Mouse (Mus musculus) embryo, embryonic 11 days (tissue): ENCODE data around the gene Prdm11.
A peak's percentile ranks its signal among the peaks of the same experiment; 100 is the strongest.

Source experiments
- DNase-seq: peaks from one replicate; pipeline ENCODE4 v3.0.0-alpha.2; 2015

Gene Prdm11

DNA sequence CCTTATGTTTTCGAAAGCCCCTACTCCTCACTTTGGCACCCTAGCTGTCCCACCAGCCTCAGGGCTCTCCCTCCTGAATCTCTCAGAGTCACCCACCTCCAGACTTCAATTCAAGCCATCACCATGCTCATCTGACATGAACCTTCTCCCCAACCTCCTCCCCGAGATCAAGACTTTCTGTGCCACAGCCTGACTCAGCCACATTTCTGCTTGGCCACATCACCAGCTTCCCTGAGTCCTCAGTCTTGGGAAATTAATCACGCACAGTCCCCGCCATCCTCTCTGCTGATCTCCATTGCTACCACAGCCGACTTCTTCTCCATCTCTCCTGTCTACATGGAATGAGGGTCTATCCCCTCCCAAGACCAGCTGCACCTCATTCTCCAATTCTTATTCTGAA is 34.5 kb downstream of the Prdm11 start:
- DNase-seq, result no peak

DNA sequence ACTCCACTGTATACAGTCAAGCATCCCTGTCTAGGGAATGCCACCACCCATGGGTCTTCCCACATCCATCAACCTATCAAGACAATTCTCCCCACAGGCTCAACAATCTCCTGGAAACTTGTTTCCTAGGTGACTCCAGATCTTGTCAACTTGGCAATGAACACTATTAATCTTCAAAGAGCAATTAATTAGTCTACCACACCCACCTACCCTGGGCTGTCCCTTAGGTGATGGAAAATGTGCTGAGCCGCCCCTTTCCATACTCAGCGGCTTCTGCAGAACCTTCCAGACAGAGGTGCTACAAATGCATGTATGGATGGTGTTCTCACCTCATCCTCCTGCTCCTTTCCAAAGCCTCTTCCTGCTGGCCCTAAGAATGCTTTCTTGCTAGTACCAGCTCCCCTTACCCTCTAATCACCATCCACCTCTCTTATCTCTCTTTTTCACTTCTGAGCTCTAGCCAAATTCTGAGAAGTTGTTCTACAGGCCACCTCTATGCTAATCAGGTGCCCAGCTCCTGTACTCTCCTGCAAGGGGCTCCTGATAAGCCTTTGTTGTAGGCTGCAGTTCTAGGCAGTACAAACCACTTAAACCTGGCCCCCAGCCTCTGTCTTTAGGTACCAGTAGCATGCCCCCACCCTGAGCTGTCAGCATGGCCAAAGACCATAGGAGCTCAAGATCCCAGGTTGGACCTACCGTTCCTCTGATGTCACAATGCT is 37.8 kb downstream of the Prdm11 start:
- DNase-seq, result no peak

DNA sequence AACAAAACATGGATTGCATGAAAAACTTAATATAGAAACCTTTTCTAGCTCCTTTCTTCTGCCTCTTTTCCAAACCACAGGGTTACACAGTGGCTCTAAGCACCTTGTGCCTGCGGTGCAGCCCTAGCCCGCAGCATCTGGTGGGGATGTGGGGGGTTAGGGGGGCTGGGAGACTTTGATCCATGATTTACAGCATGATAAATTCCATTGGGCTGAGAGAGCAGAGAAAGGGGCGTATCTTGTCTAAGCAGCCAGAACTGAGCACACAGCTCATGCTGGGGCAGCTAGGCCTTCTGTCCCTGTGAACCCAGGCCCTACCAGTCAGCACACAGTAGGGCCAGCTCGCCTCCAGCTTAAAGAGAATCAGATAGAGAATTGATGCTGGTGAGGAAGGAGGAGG is 40.9 kb downstream of the Prdm11 start:
- peak; percentile 44 for DNase-seq

DNA sequence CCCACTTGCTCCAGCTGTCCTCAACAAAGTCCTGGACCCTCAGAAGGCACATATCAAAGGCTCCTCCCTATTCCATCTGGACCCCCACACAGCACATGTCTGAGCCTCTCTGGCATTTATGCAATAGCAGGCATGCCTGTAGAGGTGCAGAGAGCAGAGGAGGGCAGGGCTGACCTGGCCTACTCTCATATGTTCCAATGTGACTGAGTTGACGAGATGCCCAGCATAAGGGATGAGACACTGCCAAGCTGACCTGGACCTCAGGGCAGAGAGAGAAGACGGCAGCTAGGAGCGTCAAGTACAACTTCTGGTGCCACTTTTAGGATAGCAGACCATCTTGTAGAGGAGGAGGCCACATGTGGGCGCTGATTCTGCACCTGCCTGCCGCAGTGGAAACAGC is 54.0 kb downstream of the Prdm11 start:
- DNase-seq, result no peak

DNA sequence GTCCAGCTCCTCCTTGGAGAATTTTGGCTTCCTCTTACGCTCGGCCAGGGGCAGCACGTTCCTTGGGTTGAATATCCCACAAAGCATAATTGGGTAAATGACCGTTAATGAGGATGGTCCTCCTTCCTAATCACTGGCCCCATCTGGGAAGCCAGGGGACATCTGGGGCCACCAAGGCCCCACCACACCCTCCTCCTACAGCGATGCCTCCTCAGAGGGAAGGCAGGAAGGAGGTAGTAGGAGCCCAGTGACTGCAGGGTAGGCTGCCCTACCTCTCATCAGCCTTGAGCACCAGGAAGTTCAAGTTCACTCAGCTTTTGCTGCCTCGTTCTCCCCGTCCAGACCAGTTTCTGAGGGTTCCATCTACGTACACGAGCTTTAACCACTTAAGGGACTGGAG is 56.4 kb downstream of the Prdm11 start:
- DNase-seq, result no peak

DNA sequence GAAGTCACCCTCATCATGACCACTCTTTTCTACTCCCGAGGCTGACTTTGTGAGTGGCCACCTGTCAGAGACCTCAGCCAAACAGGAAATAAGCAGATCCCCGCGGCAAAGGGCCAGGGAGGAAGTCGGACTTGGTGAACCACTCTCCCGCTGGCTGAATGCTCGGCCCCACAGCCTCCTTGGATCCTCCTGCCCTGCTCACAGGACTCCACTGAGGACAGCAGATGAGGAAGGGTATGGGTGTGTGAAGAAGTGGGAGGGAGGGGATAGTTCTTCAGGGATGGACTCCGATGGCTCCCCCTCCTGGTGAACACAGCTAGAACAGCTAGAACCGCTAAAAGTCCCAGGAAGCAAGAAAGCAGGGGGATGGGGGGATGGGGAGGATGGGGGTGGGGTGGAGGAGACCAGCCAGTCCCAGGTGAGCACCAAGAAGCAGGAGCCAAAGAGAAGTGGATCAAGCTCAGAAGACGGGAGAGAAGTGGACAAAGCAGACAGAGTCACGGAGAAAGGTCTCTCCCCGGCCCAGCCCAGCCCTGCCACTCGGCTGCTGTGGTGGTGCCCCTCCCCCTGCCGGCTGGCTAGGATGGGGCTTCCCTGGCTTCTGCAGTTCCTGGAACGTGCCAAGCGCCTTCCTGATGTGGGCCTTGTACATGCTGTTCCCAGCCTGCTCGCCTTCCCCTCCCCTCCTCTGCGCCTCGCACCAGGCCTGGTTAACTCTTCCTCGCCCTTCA is 57.9 kb downstream of the Prdm11 start:
- DNase-seq, result peak; percentile 77

DNA sequence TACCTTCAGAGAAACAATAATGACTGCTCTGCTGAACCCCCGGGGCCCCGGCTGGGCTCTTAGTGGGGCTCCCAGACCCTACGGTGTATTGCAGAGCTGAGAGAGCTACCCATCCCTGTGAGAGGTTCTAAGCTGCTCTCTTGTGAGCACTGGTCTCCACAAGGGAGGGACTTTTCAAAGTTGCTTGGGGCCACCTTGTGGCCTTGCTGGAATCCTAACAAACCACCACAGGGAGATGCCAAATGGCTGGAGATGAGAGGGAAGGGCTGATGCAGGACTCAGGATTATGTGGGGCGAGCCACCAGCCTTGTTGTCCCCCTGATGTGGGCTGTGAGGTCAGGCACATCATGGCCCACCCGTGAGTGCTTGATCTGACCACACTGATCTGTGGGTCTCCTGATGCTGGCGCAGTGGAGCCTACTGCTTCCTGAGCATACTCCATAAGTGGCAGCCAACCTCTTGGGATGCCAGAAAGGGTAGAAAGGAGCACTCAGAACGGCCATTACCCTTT is 58.8 kb downstream of the Prdm11 start:
- no peak for DNase-seq

DNA sequence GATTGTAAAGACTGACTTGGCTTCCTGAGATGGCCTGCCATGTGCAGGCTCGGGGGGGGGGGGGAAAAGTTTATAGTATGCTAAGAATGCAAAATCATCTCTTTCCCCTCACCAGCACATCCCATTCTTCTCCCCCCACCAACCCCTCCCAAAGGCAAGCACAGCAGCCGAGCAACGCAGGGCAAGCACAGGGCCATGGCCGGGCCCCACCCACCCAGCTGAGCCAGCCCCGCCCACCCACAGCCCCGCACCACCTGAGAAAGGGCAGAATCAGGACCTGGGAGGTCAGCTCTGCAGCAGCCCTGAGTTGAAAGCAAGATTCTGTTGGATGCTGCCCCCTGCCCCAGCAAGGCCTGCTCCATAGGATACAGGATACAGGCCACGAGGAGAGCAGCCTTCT is 60.4 kb downstream of the Prdm11 start:
- no peak for DNase-seq

DNA sequence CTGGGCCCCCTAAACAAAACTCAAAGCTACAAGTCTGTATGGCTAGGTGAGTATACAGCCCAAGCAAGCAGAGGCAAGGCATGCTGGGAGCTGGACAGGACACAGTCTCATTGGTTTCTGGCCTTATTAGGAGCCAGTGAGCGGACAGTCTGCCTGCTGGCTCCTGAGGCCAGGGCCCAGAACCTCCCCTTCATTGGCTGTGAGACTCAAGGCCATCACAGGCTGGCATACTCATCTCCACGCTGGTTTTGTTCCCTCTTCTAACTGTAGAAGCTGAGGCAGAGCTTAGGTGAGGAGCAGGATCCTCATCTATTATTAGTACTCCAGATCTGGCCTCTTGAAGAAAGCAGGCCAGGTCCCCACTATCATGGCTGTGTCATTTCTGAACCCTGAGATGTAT is 60.8 kb downstream of the Prdm11 start:
- no peak for DNase-seq

DNA sequence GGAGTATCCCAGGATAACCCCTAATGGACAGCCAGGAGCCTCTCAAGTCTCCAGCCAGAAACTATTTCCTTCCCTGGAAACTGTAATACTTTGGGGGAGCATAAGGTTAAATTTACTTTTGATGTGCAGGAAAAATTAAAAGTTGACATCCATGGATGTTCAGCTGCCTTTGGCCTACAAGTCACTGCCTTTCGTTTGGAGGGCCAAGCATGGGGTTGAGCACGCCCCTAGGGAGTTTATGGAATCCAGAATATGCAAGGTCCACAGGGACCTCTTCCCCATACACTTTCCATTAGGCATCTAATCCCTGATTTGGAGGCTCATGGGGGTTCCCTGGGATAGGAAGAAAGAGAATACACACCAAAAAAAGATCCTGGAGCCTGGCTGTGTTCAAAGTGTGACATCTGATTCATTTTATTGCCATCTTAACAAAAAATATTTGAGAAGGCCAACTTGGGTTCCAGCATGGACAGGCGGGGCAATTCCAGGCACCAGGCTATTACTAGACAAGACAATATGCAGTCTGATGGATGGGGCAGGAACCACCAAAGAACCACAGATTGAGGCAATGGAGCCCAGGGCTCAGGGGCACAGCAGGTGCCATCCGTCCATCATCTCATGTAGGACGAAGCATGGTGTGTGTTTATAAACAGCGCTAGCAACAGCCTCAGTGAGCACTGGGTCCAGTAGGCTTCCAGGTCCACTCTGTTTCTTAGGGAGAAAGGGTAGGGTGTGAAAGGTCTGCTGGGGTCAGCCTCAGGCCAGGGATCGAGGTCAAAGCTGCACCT is 61.5 kb downstream of the Prdm11 start:
- no peak for DNase-seq

DNA sequence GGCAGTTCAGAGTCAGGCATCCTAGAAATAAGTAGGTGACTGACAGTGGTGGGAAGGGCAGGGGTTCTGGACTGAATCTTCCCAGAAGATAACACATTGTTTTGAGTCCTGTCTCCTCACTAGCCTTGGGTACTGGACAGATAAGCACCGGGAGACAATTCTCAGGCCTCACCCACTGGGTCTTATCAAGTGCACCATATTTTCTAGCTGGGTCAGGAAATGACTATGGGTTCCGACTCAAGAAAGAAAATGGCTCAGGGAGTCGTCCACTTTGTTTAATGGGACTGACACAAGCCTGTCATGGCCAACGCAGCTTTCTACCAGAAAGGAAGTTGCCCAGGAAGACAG is 62.7 kb downstream of the Prdm11 start:
- no peak for DNase-seq

DNA sequence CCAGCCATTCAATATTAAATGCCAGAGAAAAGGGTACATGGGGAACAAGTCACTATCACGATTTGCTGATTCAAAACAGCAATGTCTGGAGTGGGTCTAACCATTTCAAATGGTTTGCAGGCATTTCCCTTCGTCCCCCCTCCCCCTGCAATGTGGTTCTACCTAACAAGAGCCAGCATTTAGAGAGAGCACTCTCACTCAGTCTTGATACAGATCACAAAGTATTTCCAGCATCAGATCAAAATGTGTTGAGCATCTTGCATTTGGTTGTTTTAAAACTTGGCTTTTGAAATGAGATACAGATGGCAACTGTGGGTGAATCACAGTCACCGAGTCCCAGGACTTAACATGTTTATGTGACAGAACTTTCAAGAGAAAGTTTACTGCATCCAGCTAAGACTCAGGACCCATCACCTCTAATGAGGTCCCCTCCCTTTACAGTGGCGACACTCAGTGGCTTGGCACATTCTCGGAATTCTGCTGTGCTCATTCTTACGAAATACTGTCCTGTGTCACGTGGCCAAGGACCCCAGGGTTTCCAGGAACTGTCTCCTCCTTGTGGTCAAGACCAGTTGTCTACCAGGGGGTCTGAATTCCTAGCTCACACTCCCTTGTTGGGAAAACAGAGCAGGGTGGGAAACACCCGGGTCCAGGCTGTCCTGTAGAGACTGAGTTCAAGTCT is 63.2 kb downstream of the Prdm11 start:
- DNase-seq, result no peak

DNA sequence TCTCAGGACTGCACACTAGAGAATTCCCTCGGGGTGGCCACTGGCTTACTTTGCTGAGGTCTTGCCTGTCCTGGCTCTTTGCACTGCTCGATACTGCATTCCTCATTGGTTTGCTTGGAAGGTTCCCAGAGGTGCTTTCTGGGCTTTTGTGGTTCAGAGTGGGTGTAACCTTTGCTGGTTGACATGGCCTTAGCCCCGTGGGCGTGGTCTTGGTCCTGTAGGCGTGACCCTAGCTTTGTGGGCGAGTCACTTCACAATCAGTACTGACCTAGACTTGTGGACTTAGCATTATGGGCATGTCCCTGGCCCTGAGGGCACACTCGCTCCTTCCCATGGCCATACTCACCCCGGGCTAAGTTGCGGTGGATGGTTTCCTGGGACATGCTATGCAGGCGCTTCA is 65.8 kb downstream of the Prdm11 start:
- no peak for DNase-seq

DNA sequence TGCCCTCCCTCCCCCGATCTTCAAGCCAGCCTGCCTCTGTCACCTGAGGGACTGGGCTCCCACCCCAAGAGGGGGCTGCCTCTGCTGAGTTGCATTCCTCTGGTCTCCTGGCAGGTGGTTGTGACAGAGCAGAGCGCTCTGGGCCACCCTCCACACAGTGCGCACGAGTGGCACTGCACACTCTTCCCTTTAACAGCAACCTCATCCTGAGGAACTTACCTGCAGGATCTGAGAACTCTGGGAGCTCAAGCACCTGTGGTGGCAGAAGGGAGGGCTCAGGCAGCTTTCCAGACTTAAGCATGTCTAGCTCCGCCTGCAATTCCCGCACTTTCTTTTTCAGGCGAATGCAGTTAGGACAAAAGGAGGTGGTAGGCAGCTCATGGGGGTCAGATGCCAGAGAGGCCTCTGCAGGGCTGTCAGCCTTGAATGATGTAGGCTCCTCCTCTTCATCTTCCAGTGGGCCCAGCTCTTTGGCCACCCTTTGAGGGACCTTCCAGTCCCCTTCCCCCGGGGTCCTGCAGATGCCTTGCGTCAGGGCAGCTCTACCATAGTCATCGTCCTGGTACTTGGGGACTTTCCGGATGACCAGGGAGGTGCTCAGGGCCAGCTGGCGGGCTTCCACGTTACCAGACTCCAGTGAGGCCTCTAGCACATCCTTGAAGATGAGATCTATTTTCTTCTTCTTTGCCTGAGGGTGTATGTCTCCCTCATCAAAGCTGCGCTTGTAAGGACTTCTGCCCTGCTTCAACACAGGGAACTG is 70.8 kb downstream of the Prdm11 start:
- no peak for DNase-seq

DNA sequence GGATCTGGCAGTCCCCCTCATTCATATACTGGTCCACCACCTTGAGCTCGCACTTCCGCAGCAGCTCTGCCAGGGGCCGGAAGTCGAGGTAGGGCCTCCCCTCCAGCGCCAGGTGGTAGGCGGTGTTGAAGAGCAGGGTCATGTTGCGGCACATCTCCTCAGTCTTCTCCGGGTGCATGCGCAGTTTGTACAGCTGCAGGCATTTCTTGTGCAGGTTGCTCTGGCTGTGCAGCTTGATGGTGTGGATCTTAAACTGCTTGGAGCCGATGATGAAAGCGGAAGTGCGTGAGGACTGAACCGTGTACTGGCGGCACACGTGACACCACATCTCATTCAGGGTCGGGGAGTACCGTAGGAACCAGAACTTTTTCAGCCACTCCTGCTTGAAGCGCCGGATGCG is 72.3 kb downstream of the Prdm11 start:
- DNase-seq, result no peak

DNA sequence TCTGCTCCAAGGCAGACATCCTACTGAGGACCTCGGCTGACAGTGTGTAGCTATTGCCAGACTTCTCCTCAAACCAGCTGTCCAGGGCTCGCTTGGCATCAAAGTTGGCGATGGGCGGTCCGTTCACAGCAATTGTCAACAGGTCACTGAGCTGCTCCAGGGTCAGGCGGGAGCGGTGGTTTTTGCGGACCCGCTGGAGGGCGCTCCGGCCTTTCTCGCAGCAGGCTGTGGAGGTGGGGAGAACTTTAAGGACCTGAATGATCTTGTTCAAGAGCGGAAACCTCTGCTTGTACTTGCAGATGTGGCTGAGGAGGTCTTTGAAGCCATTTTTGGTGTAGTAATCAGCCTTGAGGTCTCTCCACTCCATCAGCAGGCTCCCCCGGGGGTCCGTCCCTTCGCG is 73.9 kb downstream of the Prdm11 start:
- no peak for DNase-seq

DNA sequence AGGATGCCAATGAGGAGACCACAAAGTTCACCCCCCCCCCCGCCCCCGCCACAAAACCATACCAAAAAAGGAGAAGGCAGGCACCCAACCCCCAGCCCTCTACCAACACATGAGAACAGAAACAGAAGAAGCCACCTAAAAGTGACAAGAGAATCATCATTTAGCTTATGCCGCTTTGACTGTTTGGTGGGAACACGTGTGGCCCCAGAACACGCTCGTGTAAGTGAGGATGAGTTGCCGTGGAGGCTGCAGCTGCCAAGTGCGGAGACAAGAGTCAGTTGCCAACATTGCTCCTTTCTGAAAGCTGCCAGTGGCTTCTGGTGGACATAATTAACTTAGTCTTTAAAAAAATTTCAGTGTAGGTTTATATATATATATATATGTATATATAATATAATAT is 74.4 kb downstream of the Prdm11 start:
- DNase-seq, result no peak

DNA sequence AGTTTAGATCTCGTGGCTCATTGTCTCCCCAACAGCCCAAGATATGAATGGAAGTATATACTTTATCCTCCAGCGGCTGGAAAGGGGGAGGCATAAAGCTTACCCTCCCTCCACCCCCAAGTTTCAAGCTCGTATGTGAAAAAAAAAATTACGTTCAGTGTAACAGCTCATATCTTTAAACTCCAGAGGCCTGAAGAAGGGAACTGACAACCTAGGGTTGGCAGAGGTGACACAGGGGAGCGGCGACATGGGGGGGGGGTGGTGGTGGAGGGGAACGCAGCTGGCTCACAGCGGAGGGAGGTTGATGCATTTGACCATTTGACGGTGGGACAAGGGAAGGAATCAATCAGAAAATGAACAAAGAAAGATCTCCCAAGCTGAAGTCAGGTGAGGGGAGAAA is 74.9 kb downstream of the Prdm11 start:
- no peak for DNase-seq

DNA sequence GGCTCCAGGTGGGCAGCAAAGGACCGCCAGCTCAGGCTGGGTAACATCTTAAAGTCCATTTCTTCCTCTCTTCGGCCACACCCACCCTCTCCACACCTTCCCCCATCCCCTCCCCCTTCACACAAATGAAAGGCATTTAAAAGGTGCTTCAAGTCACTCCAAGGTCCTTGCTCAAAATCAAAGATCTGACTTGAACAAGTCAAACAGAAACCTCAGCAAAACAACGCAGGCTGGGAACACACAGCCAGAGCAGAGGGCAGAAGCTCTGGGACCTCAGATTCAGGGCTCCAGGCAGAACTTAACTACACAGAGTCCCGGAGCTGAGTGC is 78.2 kb downstream of the Prdm11 start:
- no peak for DNase-seq

DNA sequence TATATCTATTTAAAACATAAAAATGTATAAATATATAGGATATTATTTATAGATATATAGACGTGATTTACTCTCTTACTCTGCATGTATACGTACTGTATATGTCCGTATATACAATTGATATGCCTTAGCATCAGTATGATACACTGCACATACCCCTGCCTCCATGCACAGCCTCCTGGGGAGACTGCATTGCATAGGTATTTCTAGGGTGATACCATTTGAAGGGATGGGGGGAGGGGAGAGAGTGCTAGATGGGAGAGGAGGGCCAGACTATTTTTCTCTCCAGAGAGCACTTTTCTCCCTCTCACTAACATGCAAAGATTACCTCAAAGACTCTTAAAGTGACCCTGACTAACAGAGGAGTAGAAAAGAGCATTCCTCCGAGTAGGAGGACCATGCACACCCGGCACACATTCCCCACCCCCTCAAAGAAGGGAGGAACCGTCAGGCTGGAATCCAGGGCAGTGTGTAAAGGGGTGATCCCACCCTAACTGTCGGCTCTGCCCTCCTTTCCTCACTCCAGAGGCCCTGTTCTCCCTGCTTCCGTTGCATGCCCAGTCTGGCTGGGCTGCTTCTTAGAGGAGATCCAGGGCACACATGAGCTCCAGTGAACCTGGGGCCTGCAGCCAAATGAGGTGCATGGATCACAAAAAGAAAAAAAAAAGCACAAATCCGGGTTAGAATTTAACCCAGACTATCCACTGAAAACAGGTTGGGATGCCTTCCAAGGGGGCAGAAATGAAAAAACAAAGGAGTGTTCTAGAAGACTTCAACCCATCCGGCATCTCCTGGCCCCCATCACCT is 78.7 kb downstream of the Prdm11 start:
- DNase-seq, result peak; percentile 23

DNA sequence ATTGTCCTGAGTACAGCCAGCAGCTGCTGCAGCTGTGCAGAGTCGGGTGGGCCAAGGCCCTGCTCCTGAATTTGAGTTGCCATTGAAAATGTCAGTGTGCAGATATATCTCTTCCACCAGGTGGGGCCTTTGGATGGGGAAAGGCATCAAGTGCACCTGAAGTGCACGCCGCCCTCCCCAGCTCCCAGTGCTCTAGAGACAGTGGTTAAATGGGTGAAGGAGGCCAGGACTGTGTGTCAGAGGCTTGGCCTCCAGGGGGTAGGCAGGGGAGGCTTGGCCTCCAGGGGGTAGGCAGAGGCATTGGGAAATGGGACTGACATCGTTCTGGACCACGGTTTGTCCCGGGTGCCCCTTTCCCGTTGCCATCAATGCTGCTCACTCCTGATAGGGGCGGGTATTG is 79.7 kb downstream of the Prdm11 start:
- no peak for DNase-seq

DNA sequence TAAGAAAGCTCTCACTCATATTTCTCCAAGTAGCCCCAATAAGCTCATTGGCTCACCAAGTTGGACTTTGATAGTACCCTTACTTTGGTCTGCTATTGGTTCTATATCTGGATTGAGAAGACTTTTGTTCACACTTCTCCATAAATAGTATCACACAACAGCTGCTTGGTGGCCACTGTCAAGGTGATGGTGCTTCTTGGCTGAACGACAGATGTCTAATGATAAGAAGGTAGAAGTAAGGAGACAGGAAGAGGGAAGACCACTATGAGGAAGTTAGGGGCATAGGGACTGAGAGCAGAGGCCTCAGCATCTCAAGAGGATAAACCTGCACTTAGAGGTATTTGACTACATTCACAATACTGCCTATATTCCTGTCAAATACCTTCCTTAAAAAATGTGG is 81.6 kb downstream of the Prdm11 start:
- no peak for DNase-seq
